Mouse (Mus musculus) heart, adult 2 months (tissue): ENCODE measurements around the gene Mprip. TPM values are rescaled to one million over a fixed set of nuclear protein-coding genes. Genes with fewer than 3 reads are reported as not detected.

Source experiments
- DNase-seq, 2 experiments: peaks; one replicate each; pipeline ENCODE4 v3.0.0; 2021
- H3K27ac ChIP-seq: fragments of 200-600 bp; 2 replicates; pipeline ENCODE4 v1.8.1; 2022
- H3K27me3 ChIP-seq: fragments of 200-500 bp; 2 replicates; pipeline ENCODE4 v1.6.1; 2012; ENCODE audit warnings: mild to moderate bottlenecking, low read length, inconsistent platforms, mixed read lengths; ENCODE audit not compliant: control insufficient read depth, insufficient read depth
- H3K36me3 ChIP-seq: fragments of 200-500 bp; 2 replicates; pipeline ENCODE4 v1.6.1; 2012; ENCODE audit warnings: low read length, inconsistent platforms; ENCODE audit not compliant: control insufficient read depth, insufficient read depth
- H3K4me1 ChIP-seq: fragments of 200-500 bp; 2 replicates; pipeline ENCODE4 v1.6.1; 2011; ENCODE audit warnings: low read length; ENCODE audit not compliant: control insufficient read depth, insufficient read depth
- H3K4me3 ChIP-seq: fragments of 200-600 bp; 2 replicates; pipeline ENCODE4 v1.8.1; 2022
- H3K79me2 ChIP-seq: fragments of 200-500 bp; replicated peaks from 2 replicates; pipeline ENCODE4 v1.6.1; 2012; ENCODE audit warnings: mild to moderate bottlenecking, inconsistent platforms, low read length, moderate library complexity, mixed read lengths; ENCODE audit not compliant: control insufficient read depth, insufficient read depth
- H3K9ac ChIP-seq: fragments of 200-500 bp; 2 replicates; pipeline ENCODE4 v1.6.1; 2012; ENCODE audit warnings: low read depth, mild to moderate bottlenecking, control low read depth, inconsistent platforms, low read length, mixed read lengths
- CTCF ChIP-seq: fragments of 200-600 bp; IDR thresholded peaks from 2 replicates; pipeline ENCODE4 v1.8.1; 2022; ENCODE audit warnings: antibody characterized with exemption, mild to moderate bottlenecking, moderate library complexity
- EP300 ChIP-seq: fragments of 200-500 bp; IDR thresholded peaks from 2 replicates; pipeline ENCODE4 v1.6.1; 2011; ENCODE audit warnings: low read depth, low read length, control low read depth; ENCODE audit not compliant: insufficient read depth
- POLR2A ChIP-seq: fragments of 200-500 bp; IDR thresholded peaks from 2 replicates; pipeline ENCODE4 v1.6.1; 2011; ENCODE audit warnings: mild to moderate bottlenecking, low read depth, low read length, control low read depth; ENCODE audit not compliant: insufficient read depth
- WGBS: fragments of 180-500 bp; shearing (Covaris S2); methylation state at CpG from one replicate; pipeline ENCODE4 v1.1.7; 2018; 5-methylcytosine and 5-hydroxymethylcytosine counted together
- intact Hi-C: fragments of 180-260 bp; cut with DNase I; formaldehyde crosslinking; loops from one replicate; pipeline ENCODE4 v1.15.1; 2025
- polyA plus RNA-seq: library from polyadenylated mRNA; depleted of rRNA; stranded (reverse); fragments of >200 nt; gene quantifications from 2 replicates; pipeline ENCODE4 v1.2.3, GENCODE M21; 2012
- total RNA-seq, 2 experiments: library from RNA; stranded (reverse); gene quantifications; 2 replicates each; pipeline ENCODE4 v1.2.3; 2021

Gene Mprip
- total and polyA plus RNA-seq, 3 experiments: 77.1 to 142 (median 132) TPM

- Histone ChIP-seq H3K27ac (no peak overlapping the region), H3K4me1 (no peaks in the 10 kb centered on the region; the same call in 1 of the 2 replicates), H3K9ac (no peak overlapping the region), H3K79me2 (no peaks in the 10 kb centered on the region), H3K27me3 (no peaks in the 10 kb centered on the region), H3K36me3 (no peaks in the 10 kb centered on the region), H3K4me3 (no peak overlapping the region)
- WGBS: 92% methylated on average over 8 of the region's 8 CpGs
- intact Hi-C loops: no loop called here
- no peak for DNase-seq
- TF ChIP-seq EP300: no peak
- no peak for TF ChIP-seq CTCF
- TF ChIP-seq POLR2A: no peak
These were observed 18.7 kb upstream of the Mprip start for GRCm38 (mm10) chr11:59642420-59642819.

- Histone ChIP-seq H3K79me2 (no peaks in the 10 kb centered on the region), H3K9ac (no peak overlapping the region), H3K36me3 (no peaks in the 10 kb centered on the region), H3K4me1 (no peaks in the 10 kb centered on the region; the same call in 1 of the 2 replicates), H3K27ac (no peak overlapping the region), H3K4me3 (no peak overlapping the region), H3K27me3 (no peaks in the 10 kb centered on the region)
- WGBS: 42% methylated on average over 7 of the region's 7 CpGs
- intact Hi-C loops: no loop called here
- no peak for TF ChIP-seq POLR2A
- no peak for TF ChIP-seq EP300
- TF ChIP-seq CTCF: no peak
- DNase-seq: no peak
These were observed 16.1 kb upstream of the Mprip start for GRCm38 (mm10) chr11:59645036-59645435.

GRCm38 (mm10) chr11:59649058-59649457 lies 12.0 kb upstream of the Mprip start:
- TF ChIP-seq POLR2A: no peak
- no peak for TF ChIP-seq CTCF
- no peak for TF ChIP-seq EP300
- Histone ChIP-seq H3K27me3 (no peaks in the 10 kb centered on the region), H3K79me2 (no peaks in the 10 kb centered on the region), H3K9ac (no peak overlapping the region), H3K36me3 (no peaks in the 10 kb centered on the region), H3K4me3 (no peak overlapping the region), H3K4me1 (no peaks in the 10 kb centered on the region), H3K27ac (no peak overlapping the region)
- DNase-seq: no peak
- intact Hi-C loops: no loop called here
- WGBS: 83% methylated on average over 4 of the region's 4 CpGs

GRCm38 (mm10) chr11:59653003-59653402 lies 8.1 kb upstream of the Mprip start:
- no peak for DNase-seq
- intact Hi-C loops: no loop called here
- Histone ChIP-seq H3K27ac (no peak overlapping the region), H3K27me3 (no peaks in the 10 kb centered on the region), H3K4me1 (peaks cover 7% of the 10 kb centered on the region), H3K9ac (no peak overlapping the region), H3K4me3 (no peak overlapping the region), H3K79me2 (no peaks in the 10 kb centered on the region), H3K36me3 (no peaks in the 10 kb centered on the region)
- TF ChIP-seq EP300 (no peak), CTCF (no peak), POLR2A (no peak)
- WGBS: 79% methylated on average over 2 of the region's 2 CpGs

- 81% methylated on average over 2 of the region's 2 CpGs for WGBS
- Histone ChIP-seq H3K4me1 (peaks cover 7% of the 10 kb centered on the region), H3K27me3 (no peaks in the 10 kb centered on the region), H3K9ac (no peak overlapping the region), H3K4me3 (no peak overlapping the region), H3K36me3 (no peaks in the 10 kb centered on the region), H3K79me2 (no peaks in the 10 kb centered on the region), H3K27ac (no peak overlapping the region)
- DNase-seq: no peak
- intact Hi-C loops: no loop called here
- TF ChIP-seq POLR2A: no peak
- no peak for TF ChIP-seq CTCF
- TF ChIP-seq EP300: no peak
These were observed 7.6 kb upstream of the Mprip start for GRCm38 (mm10) chr11:59653547-59653946.

- WGBS: 31% methylated on average over 5 of the region's 5 CpGs
- Histone ChIP-seq H3K79me2 (no peaks in the 10 kb centered on the region), H3K27me3 (no peaks in the 10 kb centered on the region), H3K4me3 (no peak overlapping the region), H3K9ac (no peak overlapping the region), H3K27ac (peak overlapping the region; percentile 75), H3K4me1 (peaks cover 7% of the 10 kb centered on the region), H3K36me3 (no peaks in the 10 kb centered on the region)
- TF ChIP-seq EP300 (no peak), CTCF (no peak), POLR2A (no peak)
- intact Hi-C loops: no loop called here
- DNase-seq: peak in 1 of 2 experiments; percentile 22
These were observed 5.8 kb upstream of the Mprip start for GRCm38 (mm10) chr11:59655337-59655736.
